Mouse (Mus musculus) bone marrow macrophage, adult 2 months (primary cell): ENCODE measurements around the gene Rpa2.

ENCODE experiments used
- CTCF ChIP-seq: IDR thresholded peaks from 2 replicates; pipeline ENCODE4 v1.5.1; 2012; ENCODE audit warnings: low read depth, mild to moderate bottlenecking, low read length, moderate library complexity
- POLR2A ChIP-seq: IDR thresholded peaks from 2 replicates; pipeline ENCODE4 v1.6.1; 2012; ENCODE audit warnings: mild to moderate bottlenecking, low read depth, low read length, borderline replicate concordance

DNA sequence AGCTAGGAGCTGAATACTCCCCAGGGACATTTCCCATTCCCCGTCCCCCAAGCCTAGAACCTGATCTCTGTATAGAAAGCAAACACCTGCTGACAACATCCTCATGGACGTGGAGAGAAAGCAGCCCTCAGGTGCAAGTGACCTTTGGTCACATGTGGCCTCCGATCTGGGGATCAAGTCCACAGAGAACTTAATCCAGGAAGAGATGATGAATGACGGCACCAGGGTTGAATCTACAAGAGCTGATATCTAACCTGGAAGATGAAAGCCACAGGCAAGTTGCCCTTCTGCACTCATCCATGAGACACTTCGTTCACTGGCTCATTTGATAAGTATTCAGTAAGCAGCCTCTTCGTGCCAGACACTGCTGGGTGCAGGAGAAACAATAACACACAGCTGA lies 5.5 kb upstream of the Rpa2 start:
- TF ChIP-seq CTCF, result no peak
- TF ChIP-seq POLR2A, result no peak
